Mouse (Mus musculus) kidney, adult 9 months (tissue): Measurements from ENCODE around the gene Vmn2r5.
"Not testable (repeated sequence)": the region's sequence is repeated elsewhere in the genome, so short reads cannot be mapped to it uniquely, and the experiment has no call there.

ENCODE experiments used
- DNase-seq: peaks from one replicate; pipeline ENCODE4 v3.0.0; 2022

Vmn2r5 gene

GRCm38 (mm10) chr3:64509742-64510141, at the start of gene Vmn2r5:
TSS of gene Vmn2r5 (minus strand) at chr3:64509842.
- DNase-seq = not testable (repeated sequence)

- DNase-seq = not testable (repeated sequence)
Measured at GRCm38 (mm10) chr3:64523585-64523984, 13.9 kb upstream of the Vmn2r5 start.
